Mouse (Mus musculus): ENCODE measurements around the gene Gbx1. TPM values are rescaled to one million over a fixed set of nuclear protein-coding genes. Genes with fewer than 3 reads are reported as not detected.

The Gbx1 gene
- polyA plus RNA-seq, 1 experiment from 2014 or later, result not detected

- Histone ChIP-seq H3K36me3 (replicated peaks; ENCODE audit: insufficient read depth, low read length) (0 out of 2 replicates have a peak, but pooled peaks cover 5% of the 10 kb centered on the region), H3K4me1 (ENCODE audit: insufficient read depth) (peaks cover 23% of the 10 kb centered on the region), H3K4me3 (ENCODE audit: low read depth, low read length) (peak overlapping the region; percentile 81), H3K4me2 (ENCODE audit: low read depth, low read length) (peak overlapping the region; percentile 100), H3K27ac (ENCODE audit: low read depth) (0 out of 2 replicates have a peak overlapping the region, but pooled peaks have one; percentile 94), H3K27me3 (ENCODE audit: insufficient read depth, low read length) (no peaks in the 10 kb centered on the region), H3K9ac (replicated peaks) (peak overlapping the region; percentile 81), H3K9me3 (ENCODE audit: low read length) (no peaks in the 10 kb centered on the region)
- no peak for TF ChIP-seq EP300 (IDR thresholded peaks at IDR 0.05; ENCODE audit: low read depth)
- TF ChIP-seq CTCF (IDR thresholded peaks at IDR 0.05; ENCODE audit: low read depth), result no peak
- DNase-seq, result no peak
- WGBS (ENCODE audit: insufficient replicate concordance), result 36% methylated on average over 5 of the region's 5 CpGs
- ATAC-seq, result no peak
Measured at GRCm38 (mm10) chr5:24453283-24453984, 73.6 kb downstream of the Gbx1 start.

Other genes starting within 250 kb of the Gbx1 start
- gene Kcnh2, start 175.6 kb downstream of the Gbx1 start, polyA plus RNA-seq (2015; fragmentation: Nextera tagmentation; extraction: Ambion mirVana), result 0.05 and 0.08 TPM in 2 replicates
- 1.7 and 1.8 TPM in 2 replicates for gene Nos3, start 162.4 kb downstream of the Gbx1 start, polyA plus RNA-seq (2015; fragmentation: Nextera tagmentation; extraction: Ambion mirVana)
- gene Atg9b, start 135.1 kb downstream of the Gbx1 start, polyA plus RNA-seq (2015; fragmentation: Nextera tagmentation; extraction: Ambion mirVana), result 0.25 and 0.48 TPM in 2 replicates
- 20.3 and 22.3 TPM in 2 replicates for gene Abcb8, start 133.5 kb downstream of the Gbx1 start, polyA plus RNA-seq (2015; fragmentation: Nextera tagmentation; extraction: Ambion mirVana)
- 0.11 TPM in 1 of 2 replicates, not detected in the other for gene Asic3, start 113.8 kb downstream of the Gbx1 start, polyA plus RNA-seq (2015; fragmentation: Nextera tagmentation; extraction: Ambion mirVana)
- 11.5 and 13.1 TPM in 2 replicates for gene Cdk5, start 103.7 kb downstream of the Gbx1 start, polyA plus RNA-seq (2015; fragmentation: Nextera tagmentation; extraction: Ambion mirVana)
- 7.5 and 8.3 TPM in 2 replicates for gene Slc4a2, start 103.4 kb downstream of the Gbx1 start, polyA plus RNA-seq (2015; fragmentation: Nextera tagmentation; extraction: Ambion mirVana)
- gene Fastk, start 81.9 kb downstream of the Gbx1 start, polyA plus RNA-seq (2015; fragmentation: Nextera tagmentation; extraction: Ambion mirVana), result 40.6 and 46.9 TPM in 2 replicates
- gene Tmub1, start 79.3 kb downstream of the Gbx1 start, polyA plus RNA-seq (2015; fragmentation: Nextera tagmentation; extraction: Ambion mirVana), result 5.2 and 5.5 TPM in 2 replicates
- gene Agap3, start 75.0 kb downstream of the Gbx1 start, polyA plus RNA-seq (2015; fragmentation: Nextera tagmentation; extraction: Ambion mirVana), result 8.3 and 9.1 TPM in 2 replicates
- gene Asb10, start 13.8 kb upstream of the Gbx1 start, polyA plus RNA-seq (2015; fragmentation: Nextera tagmentation; extraction: Ambion mirVana), result 0.06 and 0.14 TPM in 2 replicates
- gene 4931409K22Rik, start 29.6 kb upstream of the Gbx1 start, polyA plus RNA-seq (2015; fragmentation: Nextera tagmentation; extraction: Ambion mirVana), result not detected in 2 replicates
- 24.9 and 26.4 TPM in 2 replicates for gene Abcf2, start 50.3 kb upstream of the Gbx1 start, polyA plus RNA-seq (2015; fragmentation: Nextera tagmentation; extraction: Ambion mirVana)
- 13.8 and 15.9 TPM in 2 replicates for gene Chpf2, start 59.5 kb upstream of the Gbx1 start, polyA plus RNA-seq (2015; fragmentation: Nextera tagmentation; extraction: Ambion mirVana)
- 0.80 and 0.84 TPM in 2 replicates for gene Smarcd3, start 97.2 kb upstream of the Gbx1 start, polyA plus RNA-seq (2015; fragmentation: Nextera tagmentation; extraction: Ambion mirVana)
- 12.0 and 12.5 TPM in 2 replicates for gene Nub1, start 158.3 kb upstream of the Gbx1 start, polyA plus RNA-seq (2015; fragmentation: Nextera tagmentation; extraction: Ambion mirVana)
- 1.4 and 1.6 TPM in 2 replicates for gene Wdr86, start 203.5 kb upstream of the Gbx1 start, polyA plus RNA-seq (2015; fragmentation: Nextera tagmentation; extraction: Ambion mirVana)
- gene Crygn, start 230.8 kb upstream of the Gbx1 start, polyA plus RNA-seq (2015; fragmentation: Nextera tagmentation; extraction: Ambion mirVana), result 1.4 and 1.6 TPM in 2 replicates